Mouse (Mus musculus) embryonic fibroblast, embryonic 13.5 days (primary cell): ENCODE results near the gene Sestd1.

Experiments used
- CTCF ChIP-seq: IDR thresholded peaks from 2 replicates; pipeline ENCODE4 v1.5.1; 2011; ENCODE audit warnings: mild to moderate bottlenecking, control low read depth, low read length, moderate library complexity, borderline replicate concordance; ENCODE audit not compliant: insufficient read depth
- POLR2A ChIP-seq: IDR thresholded peaks from 2 replicates; pipeline ENCODE4 v1.6.1; 2011; ENCODE audit warnings: low read depth, mild to moderate bottlenecking, control low read depth, low read length, moderate library complexity

DNA sequence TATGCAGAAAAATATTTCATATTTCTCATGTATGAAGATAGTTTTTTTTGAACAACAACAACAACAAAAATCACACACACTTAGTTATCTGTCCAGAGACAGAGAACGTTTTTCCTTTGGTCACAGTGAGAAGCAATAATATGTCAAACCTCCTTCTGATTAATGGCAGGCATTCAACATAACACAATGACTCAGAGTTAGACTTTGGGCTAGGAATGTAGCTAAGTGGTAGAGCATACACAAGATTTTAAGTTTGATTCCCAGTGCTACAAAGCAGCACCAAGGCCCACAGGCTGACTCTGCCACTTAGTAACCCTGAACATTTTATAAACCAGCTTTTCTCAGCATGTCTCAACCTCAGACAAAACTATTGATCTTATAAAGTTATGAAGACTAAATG, 145.5 kb downstream of the Sestd1 start:
- TF ChIP-seq CTCF = no peak
- TF ChIP-seq POLR2A = no peak
